Mouse (Mus musculus): ENCODE measurements around the gene Ugt1a6b. TPM values are rescaled to one million over a fixed set of nuclear protein-coding genes. Genes with fewer than 3 reads are reported as not detected.
A peak's percentile ranks its signal among the peaks of the same experiment; 100 is the strongest.
"Not testable (repeated sequence)": the region's sequence is repeated elsewhere in the genome, so short reads cannot be mapped to it uniquely, and the experiment has no call there.

Gene Ugt1a6b
- polyA plus RNA-seq, 1 experiment from 2014 or later = not detected

GRCm38 (mm10) chr1:88094941-88095492, 8.0 kb upstream of the Ugt1a6b start, which contains the start of gene Ugt1a7c:
TSS of gene Ugt1a7c (plus strand) at chr1:88095062.
- H3K36me3 ChIP-seq = no peaks in the 10 kb centered on the region
- 60% methylated on average over 10 of the region's 10 CpGs for WGBS
- peaks cover 3% of the 10 kb centered on the region; the same call in 1 of the 2 replicates for H3K4me1 ChIP-seq
- H3K4me3 ChIP-seq (replicated peaks) = no peak within 1 kb of the TSS
- H3K27ac ChIP-seq (replicated peaks) = 0 out of 2 replicates have a peak within 1 kb of the TSS, but pooled peaks have one; percentile 33
- ATAC-seq (ENCODE audit: low FRiP score) = no peak
- no peak within 1 kb of the TSS for H3K4me2 ChIP-seq
- no peaks in the 10 kb centered on the region for H3K27me3 ChIP-seq (replicated peaks)
- no peak within 1 kb of the TSS for H3K9ac ChIP-seq (replicated peaks)
- no peaks in the 10 kb centered on the region for H3K9me3 ChIP-seq (replicated peaks)

- not testable (repeated sequence) for ATAC-seq (ENCODE audit: low FRiP score); H3K27ac ChIP-seq (replicated peaks); H3K9ac ChIP-seq (replicated peaks); H3K4me1 ChIP-seq; H3K36me3 ChIP-seq; H3K9me3 ChIP-seq (replicated peaks); H3K4me2 ChIP-seq; H3K27me3 ChIP-seq (replicated peaks); H3K4me3 ChIP-seq (replicated peaks)
- 89% methylated on average over 3 of the region's 3 CpGs for WGBS
Observed at GRCm38 (mm10) chr1:88098546-88098945, 4.5 kb upstream of the Ugt1a6b start.

- not testable (repeated sequence) for H3K9ac ChIP-seq (replicated peaks); H3K9me3 ChIP-seq (replicated peaks); H3K4me3 ChIP-seq (replicated peaks); H3K4me2 ChIP-seq; H3K4me1 ChIP-seq; H3K36me3 ChIP-seq; ATAC-seq (ENCODE audit: low FRiP score); H3K27ac ChIP-seq (replicated peaks); H3K27me3 ChIP-seq (replicated peaks)
- 89% methylated on average over 2 of the region's 2 CpGs for WGBS
Observed at GRCm38 (mm10) chr1:88099691-88100090, 3.4 kb upstream of the Ugt1a6b start.

- H3K9ac ChIP-seq (replicated peaks); H3K36me3 ChIP-seq; H3K27me3 ChIP-seq (replicated peaks); H3K4me3 ChIP-seq (replicated peaks); H3K27ac ChIP-seq (replicated peaks); H3K9me3 ChIP-seq (replicated peaks); H3K4me2 ChIP-seq; H3K4me1 ChIP-seq; ATAC-seq (ENCODE audit: low FRiP score): not testable (repeated sequence)
- WGBS = 85% methylated on average over 4 of the region's 5 CpGs
Observed at GRCm38 (mm10) chr1:88103697-88104468, 831 bp downstream of the Ugt1a6b start.

GRCm38 (mm10) chr1:88104667-88105430, 1.8 kb downstream of the Ugt1a6b start:
- no peaks in the 10 kb centered on the region for H3K9me3 ChIP-seq (replicated peaks)
- H3K36me3 ChIP-seq = no peaks in the 10 kb centered on the region
- no peaks in the 10 kb centered on the region for H3K27me3 ChIP-seq (replicated peaks)
- WGBS = 91% methylated on average over 1 of the region's 1 CpGs
- H3K4me2 ChIP-seq = no peak overlapping the region
- no peak overlapping the region for H3K9ac ChIP-seq (replicated peaks)
- H3K4me3 ChIP-seq (replicated peaks) = no peak overlapping the region
- no peaks in the 10 kb centered on the region for H3K4me1 ChIP-seq
- no peak overlapping the region for H3K27ac ChIP-seq (replicated peaks)
- no peak for ATAC-seq (ENCODE audit: low FRiP score)

GRCm38 (mm10) chr1:88105656-88106055, 2.6 kb downstream of the Ugt1a6b start:
- Histone ChIP-seq H3K9me3 (replicated peaks) (no peaks in the 10 kb centered on the region), H3K27me3 (replicated peaks) (no peaks in the 10 kb centered on the region), H3K4me3 (replicated peaks) (no peak overlapping the region), H3K4me2 (no peak overlapping the region), H3K4me1 (no peaks in the 10 kb centered on the region), H3K27ac (replicated peaks) (no peak overlapping the region), H3K36me3 (no peaks in the 10 kb centered on the region), H3K9ac (replicated peaks) (no peak overlapping the region)
- 59% methylated on average over 2 of the region's 2 CpGs for WGBS
- ATAC-seq (ENCODE audit: low FRiP score) = no peak

GRCm38 (mm10) chr1:88109027-88109557, 6.0 kb downstream of the Ugt1a6b start:
- not testable (repeated sequence) for H3K4me2 ChIP-seq; H3K4me1 ChIP-seq; H3K9ac ChIP-seq (replicated peaks); H3K36me3 ChIP-seq; ATAC-seq (ENCODE audit: low FRiP score); H3K27me3 ChIP-seq (replicated peaks); H3K9me3 ChIP-seq (replicated peaks); H3K27ac ChIP-seq (replicated peaks); H3K4me3 ChIP-seq (replicated peaks)
- WGBS = 91% methylated on average over 2 of the region's 2 CpGs

GRCm38 (mm10) chr1:88109604-88110003, 6.6 kb downstream of the Ugt1a6b start:
- H3K4me3 ChIP-seq (replicated peaks); H3K27ac ChIP-seq (replicated peaks); ATAC-seq (ENCODE audit: low FRiP score); H3K4me1 ChIP-seq; H3K9me3 ChIP-seq (replicated peaks); H3K36me3 ChIP-seq; H3K27me3 ChIP-seq (replicated peaks); H3K4me2 ChIP-seq; H3K9ac ChIP-seq (replicated peaks): not testable (repeated sequence)
- 84% methylated on average over 2 of the region's 2 CpGs for WGBS

GRCm38 (mm10) chr1:88112769-88113168, 9.7 kb downstream of the Ugt1a6b start:
- H3K36me3 ChIP-seq; H3K4me3 ChIP-seq (replicated peaks); H3K27ac ChIP-seq (replicated peaks); H3K9me3 ChIP-seq (replicated peaks); H3K27me3 ChIP-seq (replicated peaks); H3K4me2 ChIP-seq; H3K9ac ChIP-seq (replicated peaks); ATAC-seq (ENCODE audit: low FRiP score); H3K4me1 ChIP-seq: not testable (repeated sequence)
- WGBS = 96% methylated on average over 6 of the region's 6 CpGs

- not testable (repeated sequence) for H3K4me1 ChIP-seq; H3K9ac ChIP-seq (replicated peaks); H3K9me3 ChIP-seq (replicated peaks); H3K27ac ChIP-seq (replicated peaks); H3K27me3 ChIP-seq (replicated peaks); H3K4me2 ChIP-seq; H3K4me3 ChIP-seq (replicated peaks); ATAC-seq (ENCODE audit: low FRiP score); H3K36me3 ChIP-seq
- WGBS = 18% methylated on average over 4 of the region's 4 CpGs
Observed at GRCm38 (mm10) chr1:88120550-88120949, 17.5 kb downstream of the Ugt1a6b start.

GRCm38 (mm10) chr1:88121521-88121920, 18.5 kb downstream of the Ugt1a6b start:
- not testable (repeated sequence) for H3K36me3 ChIP-seq; H3K4me3 ChIP-seq (replicated peaks); H3K4me2 ChIP-seq; H3K9me3 ChIP-seq (replicated peaks); H3K27me3 ChIP-seq (replicated peaks); H3K27ac ChIP-seq (replicated peaks); H3K9ac ChIP-seq (replicated peaks); ATAC-seq (ENCODE audit: low FRiP score); H3K4me1 ChIP-seq
- no CpG with 5 or more reads among the region's 1 CpGs for WGBS
